Mouse (Mus musculus): ENCODE data around the gene Acsbg1. TPM values are rescaled to one million over a fixed set of nuclear protein-coding genes. Genes with fewer than 3 reads are reported as not detected.
A peak's percentile ranks its signal among the peaks of the same experiment; 100 is the strongest.
"Not testable (repeated sequence)": the region's sequence is repeated elsewhere in the genome, so short reads cannot be mapped to it uniquely, and the experiment has no call there.

Acsbg1 gene
- polyA plus RNA-seq, 1 experiment from 2014 or later, result 2.9 TPM

DNA sequence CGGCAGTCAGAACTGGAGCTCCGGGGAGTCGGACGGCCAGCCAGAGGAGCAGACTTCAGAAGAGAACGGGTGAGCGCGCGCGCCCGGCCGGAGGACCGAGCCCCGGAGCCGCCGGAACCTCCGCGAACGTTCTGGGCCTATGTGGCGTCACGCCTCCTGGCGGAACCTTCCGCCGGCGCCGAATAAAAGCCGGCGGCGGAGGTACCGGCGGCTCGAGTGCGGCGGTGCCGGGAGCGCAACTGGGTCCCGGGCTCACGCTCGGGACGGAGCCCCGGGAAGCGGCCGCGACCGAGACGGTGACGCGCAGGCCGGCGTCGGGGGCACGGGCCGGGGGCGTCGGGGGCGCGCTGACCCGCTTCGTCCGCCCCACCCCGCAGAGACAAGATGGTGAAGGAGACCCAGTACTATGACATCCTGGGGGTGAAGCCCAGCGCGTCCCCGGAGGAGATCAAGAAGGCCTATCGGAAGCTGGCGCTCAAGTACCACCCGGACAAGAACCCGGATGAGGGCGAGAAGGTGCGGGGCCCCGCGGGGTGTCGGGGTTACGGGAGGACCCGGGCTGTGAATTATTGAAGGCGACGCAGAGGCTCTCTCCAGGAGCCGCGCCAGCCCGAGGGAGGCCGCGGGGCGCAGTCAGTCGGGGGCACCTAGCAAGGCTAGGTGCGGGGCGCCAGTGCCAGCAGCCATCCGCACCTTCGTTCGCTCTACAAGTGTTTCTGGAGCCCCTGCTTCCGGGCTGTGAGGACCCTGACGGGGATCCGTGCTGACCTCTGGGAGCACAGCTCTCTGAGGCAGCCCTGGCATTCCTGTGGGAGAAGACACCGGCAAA lies 37.9 kb upstream of the Acsbg1 start:
- 0% methylated on average over 33 of the region's 92 CpGs for WGBS
- H3K27me3 ChIP-seq (replicated peaks; ENCODE audit: control insufficient read depth, insufficient read depth, low read length), result no peaks in the 10 kb centered on the region; the same call in 1 of the 2 replicates
- ATAC-seq (ENCODE audit: low read depth), result peak; percentile 66
- H3K4me2 ChIP-seq (ENCODE audit: low read depth, low read length), result peak overlapping the region; percentile 92
- H3K9me3 ChIP-seq (ENCODE audit: control insufficient read depth, low read length), result no peaks in the 10 kb centered on the region
- no peak overlapping the region for H3K27ac ChIP-seq (replicated peaks; ENCODE audit: low read depth, low read length)
- H3K36me3 ChIP-seq (ENCODE audit: control insufficient read depth, insufficient read depth, low read length), result no peaks in the 10 kb centered on the region
- DNase-seq (ENCODE audit: low spot score), result peak; percentile 88
- H3K9ac ChIP-seq (ENCODE audit: low read depth, low read length), result peak overlapping the region; percentile 89
- 0 out of 2 replicates have a peak, but pooled peaks cover 7% of the 10 kb centered on the region for H3K4me1 ChIP-seq (ENCODE audit: control insufficient read depth, insufficient read depth, low read length)
- peak overlapping the region; percentile 78 for H3K4me3 ChIP-seq (ENCODE audit: low read depth, low read length)

DNA sequence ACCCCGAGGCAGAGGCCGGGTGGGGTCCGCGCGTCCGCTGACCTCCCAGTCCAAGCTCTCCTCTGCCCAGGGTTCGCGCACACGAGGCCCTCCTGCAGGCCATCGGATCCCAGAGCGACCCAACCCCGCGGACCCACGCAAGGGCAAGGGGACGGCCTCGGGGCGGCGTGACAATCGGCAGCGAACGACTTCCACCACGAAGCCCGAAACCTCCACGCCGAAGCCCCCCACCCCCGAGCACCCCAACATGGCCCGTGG lies 37.3 kb upstream of the Acsbg1 start:
- 9% methylated on average over 23 of the region's 27 CpGs for WGBS
- H3K36me3 ChIP-seq (ENCODE audit: control insufficient read depth, insufficient read depth, low read length), result no peaks in the 10 kb centered on the region
- no peak overlapping the region for H3K27ac ChIP-seq (replicated peaks; ENCODE audit: low read depth, low read length)
- H3K27me3 ChIP-seq (replicated peaks; ENCODE audit: control insufficient read depth, insufficient read depth, low read length), result no peaks in the 10 kb centered on the region; the same call in 1 of the 2 replicates
- 0 out of 2 replicates have a peak, but pooled peaks cover 7% of the 10 kb centered on the region for H3K4me1 ChIP-seq (ENCODE audit: control insufficient read depth, insufficient read depth, low read length)
- DNase-seq (ENCODE audit: low spot score) (no peak), ATAC-seq (ENCODE audit: low read depth) (peak; percentile 55)
- peak overlapping the region; percentile 92 for H3K4me2 ChIP-seq (ENCODE audit: low read depth, low read length)
- no peaks in the 10 kb centered on the region for H3K9me3 ChIP-seq (ENCODE audit: control insufficient read depth, low read length)
- H3K4me3 ChIP-seq (ENCODE audit: low read depth, low read length), result peak overlapping the region; percentile 78
- H3K9ac ChIP-seq (ENCODE audit: low read depth, low read length), result peak overlapping the region; percentile 89

DNA sequence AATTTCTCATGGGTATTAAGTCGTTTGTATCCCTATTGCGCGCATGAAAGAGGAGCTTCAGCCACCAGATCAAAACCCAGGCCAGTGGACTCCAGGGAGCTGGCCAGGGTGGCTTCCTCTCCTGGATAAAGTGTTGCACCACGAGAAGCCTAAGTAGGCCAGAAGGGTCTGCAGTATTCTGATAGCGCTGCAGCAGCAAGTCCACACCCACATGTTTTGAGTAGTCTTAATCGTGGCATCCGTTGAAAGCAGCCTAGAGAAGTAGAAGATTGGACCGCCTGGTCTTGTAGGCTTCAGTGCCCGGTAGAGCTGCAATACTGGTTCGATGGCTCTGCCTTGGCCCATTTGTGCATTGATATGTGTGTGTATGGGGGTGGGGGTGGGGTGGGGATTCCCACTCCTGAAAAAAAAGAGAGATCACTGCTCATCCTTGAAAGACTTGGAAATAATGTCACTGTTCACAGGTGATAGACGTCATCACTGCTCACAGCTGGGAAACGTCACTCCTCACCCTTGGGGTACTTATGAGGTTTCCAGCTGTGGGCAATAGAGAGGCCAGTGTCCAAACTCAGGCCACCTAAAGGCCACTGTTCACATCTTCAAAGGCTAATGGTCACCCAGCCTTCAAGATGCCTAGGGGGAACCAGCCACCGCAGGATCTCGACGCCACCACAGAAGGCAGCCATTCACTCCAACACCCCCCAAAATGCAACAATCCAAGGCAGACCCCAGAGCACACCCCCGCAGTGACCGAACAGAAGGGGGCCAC lies 36.8 kb upstream of the Acsbg1 start, which contains the start of gene Dnaja4:
Gene Dnaja4 (plus strand): TSS at position 556 of the 769 bp plus-strand sequence.
- no peaks in the 10 kb centered on the region for H3K36me3 ChIP-seq (ENCODE audit: control insufficient read depth, insufficient read depth, low read length)
- H3K9me3 ChIP-seq (ENCODE audit: control insufficient read depth, low read length), result no peaks in the 10 kb centered on the region
- DNase-seq (ENCODE audit: low spot score) (no peak), ATAC-seq (ENCODE audit: low read depth) (no peak; the same call in 1 of the 2 replicates)
- WGBS, result 65% methylated on average over 15 of the region's 17 CpGs
- peak within 1 kb of the TSS; percentile 92 for H3K4me2 ChIP-seq (ENCODE audit: low read depth, low read length)
- H3K9ac ChIP-seq (ENCODE audit: low read depth, low read length), result peak within 1 kb of the TSS; percentile 89
- H3K27me3 ChIP-seq (replicated peaks; ENCODE audit: control insufficient read depth, insufficient read depth, low read length), result no peaks in the 10 kb centered on the region; the same call in 1 of the 2 replicates
- H3K27ac ChIP-seq (replicated peaks; ENCODE audit: low read depth, low read length), result no peak within 1 kb of the TSS
- peak within 1 kb of the TSS; percentile 78 for H3K4me3 ChIP-seq (ENCODE audit: low read depth, low read length)
- H3K4me1 ChIP-seq (ENCODE audit: control insufficient read depth, insufficient read depth, low read length), result 0 out of 2 replicates have a peak, but pooled peaks cover 7% of the 10 kb centered on the region

DNA sequence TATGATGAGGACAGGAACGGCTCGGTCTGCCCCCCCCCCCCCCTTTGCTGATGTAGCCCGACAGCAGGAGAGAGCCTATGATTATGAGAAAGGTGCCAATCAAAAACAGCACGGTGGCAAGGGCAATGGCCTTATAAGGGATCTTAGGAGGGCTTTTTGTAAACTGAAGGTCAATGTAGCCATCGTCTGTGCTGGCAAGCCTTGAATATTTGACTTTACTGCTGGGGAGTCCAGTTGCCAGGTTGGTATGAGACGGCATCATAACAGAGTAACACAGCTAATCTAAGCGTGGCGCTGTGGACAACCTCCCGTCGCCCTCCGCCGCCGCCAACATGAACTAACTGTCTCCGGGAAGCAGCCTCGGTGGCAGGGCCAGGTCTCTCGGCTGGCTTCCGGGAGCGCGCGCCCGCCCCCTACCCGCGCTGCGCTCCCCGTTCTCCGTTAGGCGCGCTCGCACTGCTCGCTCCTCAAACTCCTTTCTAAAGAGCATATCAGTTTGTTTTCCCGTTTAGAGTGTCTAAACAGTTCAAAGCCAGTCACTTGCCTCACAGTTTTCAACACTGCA lies 29.7 kb upstream of the Acsbg1 start:
- Histone ChIP-seq H3K4me3 (ENCODE audit: low read depth, low read length) (peak overlapping the region; percentile 35), H3K4me2 (ENCODE audit: low read depth, low read length) (peak overlapping the region; percentile 56), H3K9ac (ENCODE audit: low read depth, low read length) (peak overlapping the region; percentile 1; the same call in 1 of the 2 replicates)
- H3K27me3 ChIP-seq (replicated peaks; ENCODE audit: control insufficient read depth, insufficient read depth, low read length); H3K4me1 ChIP-seq (ENCODE audit: control insufficient read depth, insufficient read depth, low read length); ATAC-seq (ENCODE audit: low read depth); H3K9me3 ChIP-seq (ENCODE audit: control insufficient read depth, low read length); H3K36me3 ChIP-seq (ENCODE audit: control insufficient read depth, insufficient read depth, low read length); DNase-seq (ENCODE audit: low spot score); H3K27ac ChIP-seq (replicated peaks; ENCODE audit: low read depth, low read length): not testable (repeated sequence)
- WGBS, result 2% methylated on average over 27 of the region's 31 CpGs

DNA sequence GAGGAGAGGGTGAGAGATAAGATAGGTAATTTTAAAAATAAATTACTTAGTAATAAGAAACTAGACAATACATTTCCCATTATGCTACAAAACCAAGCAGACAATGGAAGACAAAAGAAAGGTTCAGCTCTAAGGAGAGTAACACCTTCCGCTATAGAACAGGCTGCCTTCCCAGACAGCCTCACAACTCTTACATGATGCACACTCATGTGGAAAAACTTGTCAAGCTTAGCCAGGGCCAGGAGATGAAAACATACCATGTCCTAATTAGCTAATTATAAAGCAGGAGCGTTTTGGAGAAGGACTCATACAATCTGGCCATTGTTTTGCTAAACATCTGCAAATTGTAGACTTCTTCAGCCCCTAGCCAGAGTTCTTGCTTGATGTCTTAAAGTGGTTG lies 29.0 kb upstream of the Acsbg1 start:
- ATAC-seq (ENCODE audit: low read depth); DNase-seq (ENCODE audit: low spot score); H3K9ac ChIP-seq (ENCODE audit: low read depth, low read length); H3K27ac ChIP-seq (replicated peaks; ENCODE audit: low read depth, low read length); H3K27me3 ChIP-seq (replicated peaks; ENCODE audit: control insufficient read depth, insufficient read depth, low read length); H3K4me2 ChIP-seq (ENCODE audit: low read depth, low read length); H3K9me3 ChIP-seq (ENCODE audit: control insufficient read depth, low read length); H3K36me3 ChIP-seq (ENCODE audit: control insufficient read depth, insufficient read depth, low read length); H3K4me3 ChIP-seq (ENCODE audit: low read depth, low read length); H3K4me1 ChIP-seq (ENCODE audit: control insufficient read depth, insufficient read depth, low read length): not testable (repeated sequence)
- WGBS, result 81% methylated on average over 1 of the region's 2 CpGs

DNA sequence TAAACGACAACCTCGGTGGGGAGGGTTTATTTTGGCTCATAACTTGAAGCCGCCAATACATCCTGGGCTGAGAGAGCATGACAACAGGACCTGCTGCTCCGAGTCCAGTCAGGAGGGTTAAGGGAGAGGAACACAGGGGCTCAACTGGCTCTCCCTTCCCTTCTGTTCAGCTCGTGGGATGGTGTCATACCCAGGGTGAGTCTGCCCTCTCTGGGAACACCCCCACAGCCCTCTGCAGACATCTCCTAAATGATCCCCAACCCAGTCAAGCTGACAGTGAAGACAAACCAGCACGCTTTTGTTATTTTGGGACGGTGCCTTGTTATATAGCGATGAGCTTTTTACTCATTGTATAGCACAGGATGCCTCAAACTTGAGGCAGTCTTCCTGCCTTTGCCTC lies 27.8 kb upstream of the Acsbg1 start:
- no peak for ATAC-seq (ENCODE audit: low read depth)

DNA sequence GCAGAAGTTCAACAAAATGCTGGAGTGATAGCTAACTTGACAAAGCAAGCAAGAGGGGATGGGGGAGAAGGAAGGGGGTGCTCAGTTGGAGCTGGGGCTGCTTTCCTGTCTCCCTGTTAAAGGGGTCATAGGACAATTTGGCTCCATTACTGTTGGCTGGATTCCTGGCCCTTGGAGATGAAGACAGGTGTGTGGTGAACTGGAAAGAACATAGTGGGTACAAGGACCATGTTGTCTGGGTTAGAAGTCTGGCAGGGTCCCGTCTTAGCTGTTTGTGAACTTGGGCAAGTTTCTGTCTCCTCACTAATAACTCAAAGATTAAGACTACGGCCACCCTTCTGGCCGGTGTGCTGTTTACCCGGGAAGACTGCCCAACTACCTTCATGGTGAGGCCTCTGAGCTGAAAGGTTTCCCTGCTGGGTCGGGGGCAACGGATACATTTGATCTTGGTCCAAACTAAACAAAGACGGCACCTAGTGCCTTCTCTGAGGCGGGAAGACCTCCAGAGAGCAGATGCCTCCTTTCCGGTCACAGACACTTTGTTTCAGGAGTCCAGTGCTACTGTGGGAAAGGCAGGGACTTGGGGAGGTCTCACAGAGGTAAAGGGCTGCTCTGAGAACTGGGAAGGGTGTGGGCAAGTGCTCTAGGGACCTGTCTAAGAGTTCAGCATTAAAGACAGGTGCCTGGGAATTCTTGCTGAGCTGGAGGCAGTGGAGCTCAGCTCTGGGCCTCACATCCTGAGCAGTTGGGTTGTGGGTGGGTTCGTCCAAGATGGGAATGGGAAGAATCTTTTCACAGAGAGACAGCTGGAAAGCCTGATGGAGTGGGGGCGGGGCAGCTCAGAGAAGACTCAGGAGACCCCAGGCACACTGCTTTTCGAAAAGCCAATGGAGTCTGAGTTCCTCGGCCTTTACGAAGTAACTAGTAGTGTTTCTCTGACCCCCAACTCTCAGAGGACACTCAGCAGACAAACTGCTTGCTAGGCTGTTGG lies 25.9 kb upstream of the Acsbg1 start:
- ATAC-seq (ENCODE audit: low read depth), result no peak
- H3K4me1 ChIP-seq (ENCODE audit: control insufficient read depth, insufficient read depth, low read length), result no peaks in the 10 kb centered on the region
- no peak overlapping the region for H3K4me2 ChIP-seq (ENCODE audit: low read depth, low read length)
- no peaks in the 10 kb centered on the region for H3K9me3 ChIP-seq (ENCODE audit: control insufficient read depth, low read length)
- H3K4me3 ChIP-seq (ENCODE audit: low read depth, low read length), result no peak overlapping the region
- WGBS, result 60% methylated on average over 14 of the region's 14 CpGs
- no peak for DNase-seq (ENCODE audit: low spot score)
- H3K36me3 ChIP-seq (ENCODE audit: control insufficient read depth, insufficient read depth, low read length), result no peaks in the 10 kb centered on the region
- H3K27ac ChIP-seq (replicated peaks; ENCODE audit: low read depth, low read length), result no peak overlapping the region
- H3K27me3 ChIP-seq (replicated peaks; ENCODE audit: control insufficient read depth, insufficient read depth, low read length), result no peaks in the 10 kb centered on the region
- no peak overlapping the region for H3K9ac ChIP-seq (ENCODE audit: low read depth, low read length)

More for the DNA sequence above, 27.8 kb upstream of the Acsbg1 start:
- WGBS, result 72% methylated on average over 8 of the region's 8 CpGs
- Histone ChIP-seq H3K4me3 (ENCODE audit: low read depth, low read length) (no peak overlapping the region), H3K27ac (replicated peaks; ENCODE audit: low read depth, low read length) (no peak overlapping the region), H3K9ac (ENCODE audit: low read depth, low read length) (no peak overlapping the region), H3K27me3 (replicated peaks; ENCODE audit: control insufficient read depth, insufficient read depth, low read length) (no peaks in the 10 kb centered on the region), H3K4me1 (ENCODE audit: control insufficient read depth, insufficient read depth, low read length) (no peaks in the 10 kb centered on the region), H3K9me3 (ENCODE audit: control insufficient read depth, low read length) (no peaks in the 10 kb centered on the region), H3K4me2 (ENCODE audit: low read depth, low read length) (no peak overlapping the region), H3K36me3 (ENCODE audit: control insufficient read depth, insufficient read depth, low read length) (no peaks in the 10 kb centered on the region)
- DNase-seq (ENCODE audit: low spot score), result no peak

Data from embryonic facial prominence, embryonic 14.5 days (tissue).